Mouse (Mus musculus) stomach, postnatal 0 days (tissue): ENCODE measurements at regions not wholly inside any gene's neighbourhood (a gene's known extent, or its start where the extent isn't known, plus 50 kb on each side); places are given as distances from the start of the nearest gene placed in this dataset.

Source experiments
- ATAC-seq: fragments of 200-750 bp; cut with Nextera tagmentation; 2 replicates; pipeline ENCODE4 v1.8.0; 2017; ENCODE audit not compliant: low FRiP score, low TSS enrichment
- DNase-seq: peaks from one replicate; pipeline ENCODE4 v3.0.0-alpha.2; 2016; ENCODE audit warnings: low spot score
- H3K27ac ChIP-seq: fragments of 300-500 bp; sonication (generic); replicated peaks from 2 replicates; pipeline ENCODE4 v1.5.1; 2014; ENCODE audit warnings: mild to moderate bottlenecking, control low read depth
- H3K27me3 ChIP-seq: fragments of 300-500 bp; sonication (generic); 2 replicates; pipeline ENCODE4 v1.6.1; 2014; ENCODE audit warnings: low read length; ENCODE audit not compliant: control insufficient read depth, insufficient read depth
- H3K36me3 ChIP-seq: fragments of 300-500 bp; sonication (generic); 2 replicates; pipeline ENCODE4 v1.6.1; 2014; ENCODE audit warnings: low read length, mixed read lengths; ENCODE audit not compliant: control insufficient read depth, insufficient read depth
- H3K4me1 ChIP-seq: fragments of 300-500 bp; sonication (generic); replicated peaks from 2 replicates; pipeline ENCODE4 v1.6.1; 2014; ENCODE audit warnings: antibody characterized with exemption; ENCODE audit not compliant: control insufficient read depth, insufficient read depth
- H3K4me2 ChIP-seq: fragments of 300-500 bp; sonication (generic); replicated peaks from 2 replicates; pipeline ENCODE4 v1.6.1; 2014; ENCODE audit warnings: low read depth, mild to moderate bottlenecking, control low read depth, moderate library complexity
- H3K4me3 ChIP-seq: fragments of 300-500 bp; sonication (generic); 2 replicates; pipeline ENCODE4 v1.5.1; 2014; ENCODE audit warnings: low read depth, low read length, control low read depth
- H3K9ac ChIP-seq: fragments of 300-500 bp; sonication (generic); 2 replicates; pipeline ENCODE4 v1.6.1; 2014; ENCODE audit warnings: mild to moderate bottlenecking, low read length, control low read depth, mixed read lengths
- H3K9me3 ChIP-seq: fragments of 300-500 bp; sonication (generic); 2 replicates; pipeline ENCODE4 v1.6.1; 2016; ENCODE audit warnings: low read length; ENCODE audit not compliant: control insufficient read depth
- CTCF ChIP-seq: IDR thresholded peaks from 2 replicates; pipeline ENCODE4 v1.5.1; 2016; ENCODE audit warnings: antibody characterized with exemption, low read depth, mild to moderate bottlenecking, moderate library complexity
- EP300 ChIP-seq: optimal IDR thresholded peaks from 2 replicates; pipeline ENCODE3; 2016; ENCODE audit warnings: antibody characterized with exemption
- WGBS: fragments of 180-500 bp; shearing (Covaris S2); extraction: QIAGEN DNeasy Blood & Tissue Kit; methylation state at CpG from one replicate; pipeline ENCODE4 v1.1.7; 2014; 5-methylcytosine and 5-hydroxymethylcytosine counted together

GRCm38 (mm10) chr2:167765072-167765800 is 75.6 kb upstream of the Tmem189 start:
- H3K9ac ChIP-seq, result peak overlapping the region; percentile 38; the same call in 1 of the 2 replicates
- H3K27me3 ChIP-seq, result no peaks in the 10 kb centered on the region
- ATAC-seq (peak; percentile 86), DNase-seq (peak; percentile 92)
- 24% methylated on average over 22 of the region's 22 CpGs for WGBS
- H3K4me3 ChIP-seq, result no peak overlapping the region
- peaks cover 8% of the 10 kb centered on the region; the same call in 1 of the 2 replicates for H3K4me1 ChIP-seq
- no peaks in the 10 kb centered on the region for H3K36me3 ChIP-seq
- H3K4me2 ChIP-seq, result no peak overlapping the region; the same call in 1 of the 2 replicates
- H3K27ac ChIP-seq, result peak overlapping the region; percentile 78
- TF ChIP-seq CTCF (peak; percentile 6; the same call in 1 of the 2 replicates), EP300 (peak; percentile 95)
- no peaks in the 10 kb centered on the region for H3K9me3 ChIP-seq

- no peaks in the 10 kb centered on the region for H3K36me3 ChIP-seq
- WGBS, result 88% methylated on average over 7 of the region's 7 CpGs
- 0 out of 2 replicates have a peak overlapping the region, but pooled peaks have one; percentile 18 for H3K27ac ChIP-seq
- H3K4me1 ChIP-seq, result peaks cover 8% of the 10 kb centered on the region; the same call in 1 of the 2 replicates
- H3K9ac ChIP-seq, result no peak overlapping the region
- ATAC-seq (no peak), DNase-seq (no peak)
- TF ChIP-seq CTCF (no peak), EP300 (no peak)
- H3K9me3 ChIP-seq, result no peaks in the 10 kb centered on the region
- no peak overlapping the region for H3K4me3 ChIP-seq
- no peaks in the 10 kb centered on the region for H3K27me3 ChIP-seq
- H3K4me2 ChIP-seq, result no peak overlapping the region
Measured at GRCm38 (mm10) chr2:167763891-167764410, 74.3 kb upstream of the Tmem189 start.

- DNase-seq, result no peak
Measured at GRCm38 (mm10) chr2:167761404-167761936, 71.8 kb upstream of the Tmem189 start.

GRCm38 (mm10) chr2:167760681-167761403 is 71.2 kb upstream of the Tmem189 start:
- H3K4me1 ChIP-seq, result peaks cover 8% of the 10 kb centered on the region; the same call in 1 of the 2 replicates
- ATAC-seq, result no peak

More at GRCm38 (mm10) chr2:167761404-167761936, 71.8 kb upstream of the Tmem189 start:
- Histone ChIP-seq H3K9ac (no peak overlapping the region), H3K4me3 (no peak overlapping the region), H3K9me3 (no peaks in the 10 kb centered on the region), H3K27ac (peak overlapping the region; percentile 58), H3K27me3 (no peaks in the 10 kb centered on the region), H3K4me1 (peaks cover 8% of the 10 kb centered on the region; the same call in 1 of the 2 replicates), H3K4me2 (no peak overlapping the region), H3K36me3 (no peaks in the 10 kb centered on the region)
- TF ChIP-seq CTCF (no peak), EP300 (no peak)
- 73% methylated on average over 17 of the region's 17 CpGs for WGBS
- ATAC-seq, result no peak

GRCm38 (mm10) chr2:167759603-167760390 is 70.2 kb upstream of the Tmem189 start:
- ATAC-seq (peak; percentile 89), DNase-seq (peak; percentile 83)
- Histone ChIP-seq H3K4me2 (no peak overlapping the region), H3K27ac (peak overlapping the region; percentile 49; the same call in 1 of the 2 replicates), H3K4me1 (peaks cover 2% of the 10 kb centered on the region; the same call in 1 of the 2 replicates), H3K27me3 (no peaks in the 10 kb centered on the region), H3K4me3 (no peak overlapping the region), H3K36me3 (no peaks in the 10 kb centered on the region), H3K9ac (no peak overlapping the region), H3K9me3 (no peaks in the 10 kb centered on the region)
- 68% methylated on average over 9 of the region's 9 CpGs for WGBS
- no peak for TF ChIP-seq CTCF
- no peak for TF ChIP-seq EP300

More at GRCm38 (mm10) chr2:167760681-167761403, 71.2 kb upstream of the Tmem189 start:
- Histone ChIP-seq H3K4me3 (no peak overlapping the region), H3K9ac (no peak overlapping the region), H3K27ac (peak overlapping the region; percentile 58), H3K9me3 (no peaks in the 10 kb centered on the region), H3K27me3 (no peaks in the 10 kb centered on the region), H3K4me2 (no peak overlapping the region), H3K36me3 (no peaks in the 10 kb centered on the region)
- no peak for DNase-seq
- WGBS, result 78% methylated on average over 13 of the region's 13 CpGs
- TF ChIP-seq EP300 (no peak), CTCF (no peak)
